Mouse (Mus musculus) MEL (cell line): ENCODE data around the gene Zc3h10. TPM values are rescaled to one million over a fixed set of nuclear protein-coding genes. Genes with fewer than 3 reads are reported as not detected.

Source experiments
- DNase-seq: peaks from one replicate; pipeline ENCODE4 v3.0.0; 2011; ENCODE audit warnings: low read depth, low spot score
- H3K27ac ChIP-seq: 2 replicates; pipeline ENCODE4 v1.5.1; 2012; ENCODE audit warnings: low read depth, mild to moderate bottlenecking, control low read depth, low read length, moderate library complexity; ENCODE audit not compliant: control insufficient read depth
- H3K27me3 ChIP-seq, 2 experiments: fragments of 150-350 bp in 1 of 2; sonication (generic) in 1 of 2; 2 replicates each; pipeline ENCODE4 v1.6.1; 2012; ENCODE audit warnings: low read length in 2 of 2, mild to moderate bottlenecking in 2 of 2, improper control_type of control experiment in 1 of 2, moderate library complexity in 1 of 2; ENCODE audit not compliant: insufficient read depth in 2 of 2, control insufficient read depth in 1 of 2
- H3K36me3 ChIP-seq, 2 experiments: 2 replicates each; pipeline ENCODE4 v1.6.1; 2012 to 2014; ENCODE audit warnings: low read length in 2 of 2, improper control_type of control experiment in 1 of 2, inconsistent platforms in 1 of 2, mild to moderate bottlenecking in 1 of 2; ENCODE audit not compliant: insufficient read depth in 2 of 2, control insufficient read depth in 1 of 2
- H3K4me1 ChIP-seq, 2 experiments: fragments of 150-350 bp in 1 of 2; sonication (generic) in 1 of 2; 2 replicates each; pipeline ENCODE4 v1.6.1; 2012; ENCODE audit warnings: low read length in 2 of 2, improper control_type of control experiment in 1 of 2, mild to moderate bottlenecking in 1 of 2; ENCODE audit not compliant: insufficient read depth in 2 of 2, control insufficient read depth in 1 of 2
- H3K4me3 ChIP-seq, 2 experiments: fragments of 150-350 bp in 1 of 2; sonication (generic) in 1 of 2; 2 replicates each; pipeline ENCODE4 v1.5.1; 2012; ENCODE audit warnings: low read depth in 2 of 2, low read length in 2 of 2, mild to moderate bottlenecking in 2 of 2, moderate library complexity in 2 of 2, control low read depth in 1 of 2, improper control_type of control experiment in 1 of 2; ENCODE audit not compliant: control insufficient read depth in 1 of 2, insufficient read depth in 1 of 2
- H3K79me2 ChIP-seq: 2 replicates; pipeline ENCODE4 v1.6.1; 2012; ENCODE audit warnings: mild to moderate bottlenecking, low read length, moderate library complexity; ENCODE audit not compliant: control insufficient read depth, poor library complexity, insufficient read depth
- H3K9ac ChIP-seq: 2 replicates; pipeline ENCODE4 v1.6.1; 2012; ENCODE audit warnings: low read depth, mild to moderate bottlenecking, control low read depth, low read length, moderate library complexity; ENCODE audit not compliant: control insufficient read depth, poor library complexity, severe bottlenecking
- H3K9me3 ChIP-seq: fragments of 150-350 bp; sonication (generic); replicated peaks from 2 replicates; pipeline ENCODE4 v1.6.1; 2012; ENCODE audit warnings: mild to moderate bottlenecking, low read length, improper control_type of control experiment, moderate library complexity; ENCODE audit not compliant: insufficient read depth
- BHLHE40 ChIP-seq: IDR thresholded peaks from 2 replicates; pipeline ENCODE4 v1.6.1; 2012; ENCODE audit warnings: low read depth, mild to moderate bottlenecking, inconsistent platforms, low read length, improper control_type of control experiment, borderline replicate concordance
- CHD1 ChIP-seq: IDR thresholded peaks from 2 replicates; pipeline ENCODE4 v1.6.1; 2012; ENCODE audit warnings: low read depth, mild to moderate bottlenecking, inconsistent platforms, low read length, improper control_type of control experiment
- CHD2 ChIP-seq: IDR thresholded peaks from 2 replicates; pipeline ENCODE4 v1.6.1; 2011; ENCODE audit warnings: low read length, improper control_type of control experiment
- CTCF ChIP-seq, 3 experiments: IDR thresholded peaks in 2 of 3; conservative IDR thresholded peaks in 1 of 3; 2 replicates each; pipeline ENCODE4 v1.5.1; 2011 to 2012; ENCODE audit warnings: low read length in 3 of 3, low read depth in 2 of 3, mild to moderate bottlenecking in 2 of 3, improper control_type of control experiment in 1 of 3, inconsistent platforms in 1 of 3, mixed read lengths in 1 of 3, moderate library complexity in 1 of 3; ENCODE audit not compliant: control insufficient read depth in 1 of 3, insufficient read depth in 1 of 3, poor library complexity in 1 of 3, severe bottlenecking in 1 of 3
- ELF1 ChIP-seq: IDR thresholded peaks from 2 replicates; pipeline ENCODE4 v1.6.1; 2014; ENCODE audit warnings: low read depth, mild to moderate bottlenecking, inconsistent platforms, low read length, improper control_type of control experiment, moderate library complexity
- EP300 ChIP-seq, 2 experiments: IDR thresholded peaks; 2 replicates each; pipeline ENCODE4 v1.6.1; 2011; ENCODE audit warnings: improper control_type of control experiment in 2 of 2, low read length in 2 of 2, low read depth in 1 of 2, mild to moderate bottlenecking in 1 of 2
- ETS1 ChIP-seq: IDR thresholded peaks from 2 replicates; pipeline ENCODE4 v1.6.1; 2012; ENCODE audit warnings: low read depth, mild to moderate bottlenecking, inconsistent platforms, low read length, improper control_type of control experiment, moderate library complexity
- HCFC1 ChIP-seq: IDR thresholded peaks from 2 replicates; pipeline ENCODE4 v1.6.1; 2012; ENCODE audit warnings: low read depth, mild to moderate bottlenecking, inconsistent platforms, low read length, improper control_type of control experiment, moderate library complexity
- JUND ChIP-seq: IDR thresholded peaks from 2 replicates; pipeline ENCODE4 v1.6.1; 2011; ENCODE audit warnings: low read depth, mild to moderate bottlenecking, improper control_type of control experiment, low read length
- MAFK ChIP-seq: IDR thresholded peaks from 2 replicates; pipeline ENCODE4 v1.6.1; 2011; ENCODE audit warnings: low read depth, mild to moderate bottlenecking, low read length, improper control_type of control experiment, borderline replicate concordance
- MAX ChIP-seq: IDR thresholded peaks from 2 replicates; pipeline ENCODE4 v1.6.1; 2011; ENCODE audit warnings: low read length, improper control_type of control experiment
- MAZ ChIP-seq: IDR thresholded peaks from 2 replicates; pipeline ENCODE4 v1.6.1; 2012; ENCODE audit warnings: low read depth, mild to moderate bottlenecking, inconsistent platforms, low read length, improper control_type of control experiment
- MEF2A ChIP-seq: IDR thresholded peaks from 2 replicates; pipeline ENCODE4 v1.6.1; 2014; ENCODE audit warnings: low read depth, mild to moderate bottlenecking, inconsistent platforms, low read length, improper control_type of control experiment; ENCODE audit not compliant: poor library complexity, insufficient replicate concordance, severe bottlenecking; ENCODE audit errors: extremely low read depth
- MXI1 ChIP-seq: IDR thresholded peaks from 2 replicates; pipeline ENCODE4 v1.6.1; 2011; ENCODE audit warnings: mild to moderate bottlenecking, low read depth, low read length, improper control_type of control experiment
- MYC ChIP-seq: IDR thresholded peaks from 2 replicates; pipeline ENCODE4 v1.6.1; 2011; ENCODE audit warnings: low read depth, mild to moderate bottlenecking, low read length, improper control_type of control experiment, moderate library complexity
- NELFE ChIP-seq: IDR thresholded peaks from 2 replicates; pipeline ENCODE4 v1.6.1; 2011; ENCODE audit warnings: low read depth, low read length, improper control_type of control experiment
- NRF1 ChIP-seq: IDR thresholded peaks from 2 replicates; pipeline ENCODE4 v1.6.1; 2014; ENCODE audit warnings: low read depth, mild to moderate bottlenecking, inconsistent platforms, low read length, improper control_type of control experiment, moderate library complexity; ENCODE audit not compliant: poor library complexity, insufficient read depth, severe bottlenecking
- POLR2A ChIP-seq, 2 experiments: IDR thresholded peaks; 2 replicates each; pipeline ENCODE4 v1.6.1; 2011 to 2012; ENCODE audit warnings: low read length in 2 of 2, mild to moderate bottlenecking in 2 of 2, control low read depth in 1 of 2, improper control_type of control experiment in 1 of 2, low read depth in 1 of 2, moderate library complexity in 1 of 2; ENCODE audit not compliant: control insufficient read depth in 1 of 2, insufficient read depth in 1 of 2, poor library complexity in 1 of 2
- POLR2AphosphoS2 ChIP-seq: IDR thresholded peaks from 2 replicates; pipeline ENCODE4 v1.6.1; 2011; ENCODE audit warnings: low read length, improper control_type of control experiment
- POLR2AphosphoS5 ChIP-seq: IDR thresholded peaks from 2 replicates; pipeline ENCODE4 v1.6.1; 2012; ENCODE audit warnings: low read depth, borderline replicate concordance, mild to moderate bottlenecking, inconsistent platforms, low read length, moderate library complexity, mixed read lengths
- RAD21 ChIP-seq: IDR thresholded peaks from 2 replicates; pipeline ENCODE4 v1.6.1; 2011; ENCODE audit warnings: mild to moderate bottlenecking, low read depth, low read length, improper control_type of control experiment
- RCOR1 ChIP-seq: IDR thresholded peaks from 2 replicates; pipeline ENCODE4 v1.6.1; 2012; ENCODE audit warnings: low read depth, mild to moderate bottlenecking, inconsistent platforms, low read length, improper control_type of control experiment
- SIN3A ChIP-seq: IDR thresholded peaks from 2 replicates; pipeline ENCODE4 v1.6.1; 2012; ENCODE audit warnings: low read length, improper control_type of control experiment, inconsistent platforms
- SMC3 ChIP-seq: IDR thresholded peaks from 2 replicates; pipeline ENCODE4 v1.6.1; 2011; ENCODE audit warnings: low read depth, low read length, improper control_type of control experiment
- TBP ChIP-seq: IDR thresholded peaks from 2 replicates; pipeline ENCODE4 v1.8.0; 2011; ENCODE audit warnings: low read depth, low read length, improper control_type of control experiment
- UBTF ChIP-seq: IDR thresholded peaks from 2 replicates; pipeline ENCODE4 v1.6.1; 2012; ENCODE audit warnings: low read depth, mild to moderate bottlenecking, inconsistent platforms, low read length, improper control_type of control experiment, moderate library complexity, borderline replicate concordance; ENCODE audit not compliant: insufficient read depth
- USF1 ChIP-seq: IDR thresholded peaks from 2 replicates; pipeline ENCODE4 v1.6.1; 2014; ENCODE audit warnings: low read depth, mild to moderate bottlenecking, inconsistent platforms, low read length, improper control_type of control experiment, moderate library complexity
- USF2 ChIP-seq, 2 experiments: IDR thresholded peaks; 2 replicates each; pipeline ENCODE4 v1.6.1; 2011 to 2012; ENCODE audit warnings: improper control_type of control experiment in 2 of 2, low read length in 2 of 2, borderline replicate concordance in 1 of 2, inconsistent platforms in 1 of 2, low read depth in 1 of 2, mild to moderate bottlenecking in 1 of 2; ENCODE audit not compliant: insufficient read depth in 1 of 2
- ZC3H11A ChIP-seq: IDR thresholded peaks from 2 replicates; pipeline ENCODE4 v1.6.1; 2012; ENCODE audit warnings: low read depth, mild to moderate bottlenecking, inconsistent platforms, low read length, improper control_type of control experiment
- ZNF384 ChIP-seq: IDR thresholded peaks from 2 replicates; pipeline ENCODE4 v1.6.1; 2012; ENCODE audit warnings: low read depth, mild to moderate bottlenecking, inconsistent platforms, low read length, improper control_type of control experiment
- polyA plus RNA-seq, 2 experiments: library from polyadenylated mRNA; stranded (reverse) in 1 of 2; unstranded in 1 of 2; fragments of >175 nt in 1 of 2; fragments of >200 nt in 1 of 2; gene quantifications; 2 replicates each; pipeline versions ENCODE4 v1.2.1 to v1.2.4; 2012; ENCODE audit warnings: low replicate concordance in 2 of 2, low read depth in 1 of 2; ENCODE audit not compliant: insufficient read length in 2 of 2, insufficient read depth in 1 of 2, missing spikeins in 1 of 2
- total RNA-seq: library from RNA; depleted of rRNA; stranded (reverse); fragments of 300-350 nt; gene quantifications from 2 replicates; pipeline ENCODE4 v1.2.3, GENCODE M21; 2012

The Zc3h10 gene
- total and polyA plus RNA-seq, 3 experiments: 14.6 to 17.3 TPM; not detected in 1

- H3K9ac ChIP-seq: no peak overlapping the region
- H3K4me1 ChIP-seq: peaks cover 0 to 5% of the 10 kb centered on the region in 2 experiments; a peak in 1 of 4 replicates
- H3K36me3 ChIP-seq: peaks cover 2 to 5% of the 10 kb centered on the region in 2 experiments; a peak in 2 of 4 replicates
- H3K27me3 ChIP-seq: no peaks in the 10 kb centered on the region
- H3K4me3 ChIP-seq: no peak overlapping the region
- TF ChIP-seq USF1 (no peak), CHD1 (no peak), SMC3 (no peak), MYC (no peak), BHLHE40 (no peak), ZNF384 (no peak), RCOR1 (no peak), MXI1 (no peak), POLR2AphosphoS2 (no peak), EP300 (IDR thresholded peaks at IDR 0.05; ENCODE audit: low read depth in 1 of 2, low read length in 2 of 2) (no peak), MEF2A (no peak), JUND (no peak), ZC3H11A (no peak), UBTF (no peak), SIN3A (no peak), NELFE (no peak)
- H3K9me3 ChIP-seq: no peaks in the 10 kb centered on the region
- peaks cover 8% of the 10 kb centered on the region for H3K79me2 ChIP-seq
- no peak overlapping the region for H3K27ac ChIP-seq
- no peak for DNase-seq
Observed at GRCm38 (mm10) chr10:128520591-128520990, 27.0 kb downstream of the Zc3h10 start.

DNA sequence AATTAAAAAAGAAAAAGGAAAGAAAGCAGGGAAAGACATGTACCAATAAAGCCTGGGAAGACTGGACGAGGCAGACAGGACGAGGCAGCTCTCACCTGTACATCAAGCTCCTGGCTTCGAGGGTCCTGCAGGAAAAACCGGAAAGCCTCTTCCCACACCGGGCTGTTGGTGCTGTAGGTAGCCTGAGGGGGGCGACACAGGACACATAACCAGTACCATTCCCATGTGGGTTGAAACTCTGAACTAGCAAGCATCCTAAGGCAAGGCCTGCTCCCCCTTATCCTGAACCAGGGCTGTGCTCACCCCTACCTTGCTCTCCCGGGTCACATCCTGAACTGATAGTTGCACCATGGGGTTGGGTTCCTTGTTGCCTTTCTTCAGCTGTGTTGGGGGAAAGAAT lies 28.7 kb downstream of the Zc3h10 start:
- H3K4me3 ChIP-seq: no peak overlapping the region
- H3K9ac ChIP-seq: no peak overlapping the region
- TF ChIP-seq CHD2: no peak
- no peak for TF ChIP-seq SIN3A
- no peak for TF ChIP-seq POLR2AphosphoS2
- peak; percentile 35; the same call in 1 of the 2 replicates for TF ChIP-seq ZC3H11A
- TF ChIP-seq POLR2A (IDR thresholded peaks at IDR 0.05; ENCODE audit: control insufficient read depth in 1 of 2, insufficient read depth in 1 of 2, low read depth in 1 of 2, low read length in 2 of 2, poor library complexity in 1 of 2): no peak
- no peak for TF ChIP-seq MYC
- TF ChIP-seq MAX: no peak
- no peak for TF ChIP-seq MEF2A
- no peak for TF ChIP-seq NELFE
- peak; percentile 60 for TF ChIP-seq RAD21
- TF ChIP-seq TBP: no peak
- TF ChIP-seq USF2 (IDR thresholded peaks at IDR 0.05; ENCODE audit: borderline replicate concordance in 1 of 2, insufficient read depth in 1 of 2, low read depth in 1 of 2, low read length in 2 of 2): no peak
- TF ChIP-seq CTCF (IDR thresholded peaks at IDR 0.05 in 2 of 3, conservative IDR thresholded peaks at IDR 0.05 in 1 of 3; ENCODE audit: control insufficient read depth in 1 of 3, insufficient read depth in 1 of 3, low read depth in 2 of 3, low read length in 3 of 3, poor library complexity in 1 of 3, severe bottlenecking in 1 of 3): peak; percentile 64 to 69 (median 67)
- no peak for TF ChIP-seq JUND
- TF ChIP-seq ELF1: no peak
- TF ChIP-seq HCFC1: no peak
- TF ChIP-seq MAFK: no peak
- no peak for TF ChIP-seq USF1
- peak; percentile 44 for TF ChIP-seq SMC3
- TF ChIP-seq ETS1: no peak
- no peak for TF ChIP-seq UBTF
- TF ChIP-seq POLR2AphosphoS5: no peak
- TF ChIP-seq NRF1: no peak
- no peak for TF ChIP-seq MAZ
- H3K9me3 ChIP-seq: no peaks in the 10 kb centered on the region
- peaks cover 0 to 3% of the 10 kb centered on the region in 2 experiments; a peak in 1 of 4 replicates for H3K4me1 ChIP-seq
- H3K27me3 ChIP-seq: no peaks in the 10 kb centered on the region
- peak; percentile 58 for DNase-seq
- no peaks in the 10 kb centered on the region; the same call in 1 of the 2 replicates for H3K79me2 ChIP-seq
- H3K36me3 ChIP-seq: peaks cover 2 to 3% of the 10 kb centered on the region in 2 experiments; a peak in 2 of 4 replicates
- no peak overlapping the region for H3K27ac ChIP-seq
